Mouse (Mus musculus) lung, adult 2 months (tissue): ENCODE data around the gene Adam1b.

Experiments
- CTCF ChIP-seq: fragments of 200-500 bp; IDR thresholded peaks from 2 replicates; pipeline ENCODE4 v1.5.1; 2011; ENCODE audit warnings: mild to moderate bottlenecking, low read length, control low read depth; ENCODE audit not compliant: insufficient read depth
- POLR2A ChIP-seq: fragments of 200-500 bp; IDR thresholded peaks from 2 replicates; pipeline ENCODE4 v1.6.1; 2011; ENCODE audit warnings: low read depth, mild to moderate bottlenecking, control low read depth, low read length, borderline replicate concordance; ENCODE audit errors: extremely low read depth

GRCm38 (mm10) chr5:121543370-121543769 lies 40.1 kb upstream of the Adam1b start:
- TF ChIP-seq CTCF (no peak), POLR2A (no peak)
